Mouse (Mus musculus) hematopoietic stem cell, adult 5-6 weeks (primary cell): ENCODE data around the gene Mettl16. TPM values are rescaled to one million over a fixed set of nuclear protein-coding genes. Genes with fewer than 3 reads are reported as not detected.

Experiments used
- ATAC-seq, 2 experiments: fragments of 125-278 bp in 1 of 2; replicated peaks in 1 of 2; 2 replicates each; pipeline ENCODE4 v1.8.0; 2016 to 2017; ENCODE audit warnings: inconsistent platforms in 2 of 2, mild to moderate bottlenecking in 2 of 2, moderate number of reproducible peaks in 2 of 2, low read depth in 1 of 2, moderate TSS enrichment in 1 of 2; ENCODE audit not compliant: low FRiP score in 2 of 2, poor library complexity in 2 of 2, severe bottlenecking in 2 of 2, insufficient read depth in 1 of 2, low TSS enrichment in 1 of 2
- total RNA-seq: library from RNA; stranded (forward); fragments of 172-1452, 232-1000 nt; gene quantifications from 2 replicates; pipeline ENCODE4 v1.2.3, GENCODE M21; 2017

The Mettl16 gene
- total RNA-seq, 1 experiment from 2014 or later = 50.9 TPM

DNA sequence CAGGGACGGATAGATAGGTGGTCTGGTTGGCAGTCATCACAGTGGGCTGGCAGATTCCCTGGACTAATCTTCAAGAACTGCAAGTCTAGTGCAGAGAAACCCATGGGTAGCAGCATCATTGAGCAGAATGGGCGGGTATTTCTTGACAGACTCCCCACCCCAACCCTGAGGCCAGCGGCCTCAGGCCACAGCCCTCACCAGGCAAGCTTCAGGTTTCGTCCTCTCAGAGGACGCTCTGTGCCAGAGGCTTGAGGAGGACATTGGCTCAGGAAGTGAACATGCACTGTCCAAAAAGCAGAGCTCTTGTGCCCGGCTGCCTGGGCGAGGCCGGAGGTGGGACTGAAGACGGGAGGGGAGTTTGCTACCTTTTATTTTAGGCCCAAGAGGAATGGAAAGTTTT is 93.8 kb downstream of the Mettl16 start:
- no peak for ATAC-seq

DNA sequence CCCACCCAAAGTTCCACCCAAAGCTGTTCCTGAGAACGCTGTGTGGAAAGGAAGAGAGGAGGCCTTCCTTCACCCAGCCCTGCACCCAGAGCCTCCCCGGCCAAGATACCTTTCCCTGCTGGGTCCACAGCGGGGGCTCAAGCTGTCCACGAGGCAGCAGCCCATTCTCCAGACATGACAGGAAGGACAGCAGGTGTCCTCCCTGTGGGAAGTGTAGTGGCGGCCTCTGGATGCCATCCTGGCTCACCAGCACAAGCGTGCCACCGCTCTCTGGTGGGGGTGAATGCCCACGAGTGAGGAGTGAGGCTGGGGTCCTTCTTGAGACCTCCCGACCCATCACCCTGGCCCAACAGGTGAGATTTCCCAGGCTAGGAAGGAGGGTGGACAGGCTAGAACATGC is 94.6 kb downstream of the Mettl16 start:
- ATAC-seq = no peak

DNA sequence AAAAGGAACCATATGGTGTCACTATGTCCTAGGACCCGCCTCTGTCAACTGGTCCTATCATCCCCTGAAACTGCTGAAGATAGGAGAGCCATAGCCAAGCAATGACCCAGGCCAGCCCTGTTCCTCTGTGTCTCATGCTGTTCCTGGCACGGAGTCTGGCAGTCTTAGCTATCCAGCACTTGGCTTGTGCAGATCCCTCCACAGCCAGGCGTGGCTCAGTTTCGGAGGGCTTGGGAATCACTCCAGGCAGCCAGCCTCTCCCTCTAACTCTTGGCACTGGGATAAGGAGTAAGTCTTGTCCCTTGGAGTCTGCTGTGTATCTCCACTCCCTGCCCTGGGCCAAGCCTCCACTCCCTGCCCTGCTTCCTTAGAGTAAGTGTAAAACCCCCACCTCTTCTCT is 96.0 kb downstream of the Mettl16 start:
- no peak for ATAC-seq

DNA sequence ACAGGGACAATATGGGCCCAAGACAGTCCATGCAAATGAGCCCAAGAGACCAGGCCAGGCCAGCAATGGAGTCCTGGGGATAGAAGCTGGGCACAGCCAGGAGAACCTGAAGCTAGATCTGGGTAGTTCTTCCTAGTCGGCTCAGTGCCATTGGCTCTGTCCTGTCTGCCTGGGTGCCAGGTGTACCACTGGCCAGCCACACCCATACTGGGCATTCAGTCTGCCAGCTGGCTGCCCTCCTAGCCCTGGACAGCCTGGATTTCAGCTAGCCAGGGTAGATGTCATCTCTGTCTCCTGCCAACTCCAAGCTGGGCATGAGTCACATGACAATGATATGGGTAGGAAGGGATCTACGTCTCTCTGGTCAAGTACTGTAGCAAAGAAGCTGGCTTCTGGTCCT is 96.6 kb downstream of the Mettl16 start:
- ATAC-seq = no peak

DNA sequence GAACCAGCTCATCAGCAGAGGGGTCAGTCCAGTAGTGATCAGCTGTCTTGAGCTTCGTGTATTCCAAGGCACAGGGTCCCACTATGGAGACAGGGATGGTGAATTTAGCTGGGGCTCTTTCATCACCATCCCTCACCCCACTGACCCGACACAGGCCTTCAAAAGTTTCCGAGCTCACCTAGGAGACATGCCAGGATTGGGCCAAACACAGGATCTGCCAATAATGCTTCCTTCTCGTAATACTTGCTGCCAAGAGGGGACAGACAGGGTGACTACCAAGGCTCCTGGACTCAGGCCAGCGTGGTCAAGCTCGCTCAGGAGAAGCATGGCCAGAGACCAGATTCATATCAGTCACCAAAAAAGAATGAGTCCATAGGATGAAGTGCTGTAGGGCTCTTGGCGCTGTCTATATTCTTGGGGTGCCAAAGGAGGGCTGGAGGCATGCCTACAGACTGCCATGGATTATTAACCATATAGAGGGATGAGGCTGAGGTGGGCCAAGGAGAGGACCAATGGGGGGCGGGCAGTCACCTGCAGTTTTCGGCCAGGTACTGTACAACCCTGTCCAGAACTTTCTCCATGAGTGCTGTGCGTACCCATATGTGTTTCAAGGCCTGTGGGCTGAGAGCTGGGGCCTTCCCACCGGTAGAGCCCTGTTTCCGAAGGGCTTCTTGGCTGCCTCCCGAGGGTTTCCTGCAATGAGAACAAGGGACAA is 97.6 kb downstream of the Mettl16 start:
- no peak for ATAC-seq

- no peak for ATAC-seq
These were observed 99.0 kb downstream of the Mettl16 start for GRCm38 (mm10) chr11:74869603-74870002.

DNA sequence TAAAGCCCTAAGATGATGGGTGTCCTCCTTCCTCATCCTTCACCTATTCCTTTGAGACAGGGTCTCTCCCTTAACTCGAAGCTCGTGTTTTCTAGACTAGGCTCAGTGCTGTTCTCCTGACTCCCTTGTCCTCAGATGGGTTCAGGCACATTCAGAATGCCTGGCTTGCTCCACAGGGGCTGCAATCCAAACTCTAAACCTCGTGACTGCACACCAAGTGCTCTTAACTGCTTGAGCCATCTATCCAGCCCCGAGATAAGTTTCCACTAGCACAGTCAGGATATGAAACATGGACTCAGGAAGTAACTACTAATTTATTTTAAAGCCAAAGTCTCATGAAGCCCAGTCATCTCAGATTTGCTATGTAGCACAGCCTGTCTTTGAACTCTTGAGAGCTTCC is 99.9 kb downstream of the Mettl16 start:
- no peak for ATAC-seq

DNA sequence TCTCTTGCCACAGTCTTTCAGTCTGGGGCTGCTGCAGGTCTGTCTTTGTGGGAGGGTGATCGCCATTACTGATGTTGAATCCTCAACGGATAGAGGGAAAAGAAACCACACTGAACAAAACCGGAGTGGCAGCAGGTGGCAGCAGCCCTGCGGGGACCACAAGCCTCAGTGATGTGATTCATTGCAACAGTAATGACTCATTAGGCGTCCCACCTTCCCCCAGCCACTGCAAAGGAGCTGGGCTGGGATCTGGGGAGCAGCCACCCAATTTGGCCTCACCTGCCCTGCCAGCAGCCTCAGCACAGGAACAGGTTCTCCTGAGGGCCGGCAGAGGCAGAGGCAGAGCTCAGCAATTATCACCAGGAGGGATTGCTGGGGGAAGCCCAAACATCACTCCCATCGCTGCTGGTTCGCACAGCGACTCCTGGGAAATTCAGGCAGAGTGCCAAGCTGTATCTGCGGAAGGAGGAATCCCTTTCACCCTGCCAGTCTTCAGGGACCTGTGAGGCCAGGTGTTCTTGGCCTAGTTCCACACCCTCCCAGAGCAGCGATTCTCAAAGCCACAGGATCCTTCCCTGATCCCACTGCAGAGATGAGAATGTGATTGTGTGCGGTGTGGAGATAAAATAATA is 100.5 kb downstream of the Mettl16 start:
- ATAC-seq = no peak

DNA sequence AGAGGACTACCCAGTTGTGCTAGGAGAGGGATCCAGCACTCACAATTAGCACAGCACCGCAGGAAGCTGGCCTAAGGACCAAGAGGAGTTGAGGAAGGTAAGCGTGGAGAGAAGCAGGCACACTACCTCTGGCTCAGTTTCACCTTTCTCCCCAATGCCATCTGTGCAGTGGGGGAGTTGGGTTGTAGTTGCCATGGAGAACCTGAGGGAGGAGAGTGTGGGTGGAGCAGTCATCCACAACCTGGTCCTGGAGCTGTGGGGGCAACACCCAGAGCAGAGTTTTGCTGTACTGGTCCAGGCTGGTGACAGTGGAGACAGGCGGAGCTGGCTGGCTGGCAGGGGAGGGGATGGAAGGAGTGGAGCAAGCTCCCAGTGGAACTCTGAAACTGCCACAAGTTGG is 104.0 kb downstream of the Mettl16 start:
- no peak for ATAC-seq

- ATAC-seq = no peak
These were observed 106.2 kb downstream of the Mettl16 start for GRCm38 (mm10) chr11:74876801-74877200.

Other genes starting within 250 kb of the Mettl16 start
- gene Rap1gap2, start 159.9 kb upstream of the Mettl16 start, total RNA-seq = 2.1 and 3.5 TPM in 2 replicates
- 0.05 TPM in 1 of 2 replicates, not detected in the other for gene Ccdc92b, start 151.2 kb upstream of the Mettl16 start, total RNA-seq
- gene Cluh, start 121.3 kb upstream of the Mettl16 start, total RNA-seq = 27.5 and 30.9 TPM in 2 replicates
- 89.2 and 102 TPM in 2 replicates for gene Pafah1b1, start 46.2 kb upstream of the Mettl16 start, total RNA-seq
- 6.3 and 8.3 TPM in 2 replicates for gene Mnt, start 60.1 kb downstream of the Mettl16 start, total RNA-seq
- gene Sgsm2, start 126.2 kb downstream of the Mettl16 start, total RNA-seq = 4.6 and 5.6 TPM in 2 replicates
- gene Tsr1, start 127.2 kb downstream of the Mettl16 start, total RNA-seq = 80.9 and 87.1 TPM in 2 replicates
- gene Smg6, start 155.0 kb downstream of the Mettl16 start, total RNA-seq = 59.6 and 87.5 TPM in 2 replicates
- 8.5 and 9.0 TPM in 2 replicates for gene Srr, start 155.1 kb downstream of the Mettl16 start, total RNA-seq